Mouse (Mus musculus): ENCODE measurements at regions not wholly inside any gene's neighbourhood (a gene's known extent, or its start where the extent isn't known, plus 50 kb on each side); places are given as distances from the start of the nearest gene placed in this dataset.

DNA sequence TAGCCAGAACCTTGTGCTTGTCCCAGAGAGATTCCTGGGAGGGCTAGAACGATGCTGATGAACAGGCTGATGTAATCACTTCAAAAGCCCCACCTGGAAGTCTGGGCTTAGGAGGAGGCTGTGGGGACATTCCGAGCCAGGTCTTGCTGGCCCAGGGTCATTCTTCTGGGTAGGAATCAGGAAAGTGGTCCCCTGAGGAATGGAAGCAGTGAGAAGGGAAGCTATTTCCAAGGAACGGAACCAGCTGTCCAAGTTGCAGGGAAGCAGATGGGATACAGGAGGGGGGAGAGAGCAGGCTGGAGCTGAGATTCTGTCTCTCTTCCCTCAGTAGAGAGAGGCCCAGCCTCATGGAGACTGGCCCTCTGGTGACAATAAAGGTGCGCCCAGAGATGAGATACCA is 243.9 kb downstream of the Tcf7l2 start:
- DNase-seq (ENCODE audit: low spot score) = no peak

DNA sequence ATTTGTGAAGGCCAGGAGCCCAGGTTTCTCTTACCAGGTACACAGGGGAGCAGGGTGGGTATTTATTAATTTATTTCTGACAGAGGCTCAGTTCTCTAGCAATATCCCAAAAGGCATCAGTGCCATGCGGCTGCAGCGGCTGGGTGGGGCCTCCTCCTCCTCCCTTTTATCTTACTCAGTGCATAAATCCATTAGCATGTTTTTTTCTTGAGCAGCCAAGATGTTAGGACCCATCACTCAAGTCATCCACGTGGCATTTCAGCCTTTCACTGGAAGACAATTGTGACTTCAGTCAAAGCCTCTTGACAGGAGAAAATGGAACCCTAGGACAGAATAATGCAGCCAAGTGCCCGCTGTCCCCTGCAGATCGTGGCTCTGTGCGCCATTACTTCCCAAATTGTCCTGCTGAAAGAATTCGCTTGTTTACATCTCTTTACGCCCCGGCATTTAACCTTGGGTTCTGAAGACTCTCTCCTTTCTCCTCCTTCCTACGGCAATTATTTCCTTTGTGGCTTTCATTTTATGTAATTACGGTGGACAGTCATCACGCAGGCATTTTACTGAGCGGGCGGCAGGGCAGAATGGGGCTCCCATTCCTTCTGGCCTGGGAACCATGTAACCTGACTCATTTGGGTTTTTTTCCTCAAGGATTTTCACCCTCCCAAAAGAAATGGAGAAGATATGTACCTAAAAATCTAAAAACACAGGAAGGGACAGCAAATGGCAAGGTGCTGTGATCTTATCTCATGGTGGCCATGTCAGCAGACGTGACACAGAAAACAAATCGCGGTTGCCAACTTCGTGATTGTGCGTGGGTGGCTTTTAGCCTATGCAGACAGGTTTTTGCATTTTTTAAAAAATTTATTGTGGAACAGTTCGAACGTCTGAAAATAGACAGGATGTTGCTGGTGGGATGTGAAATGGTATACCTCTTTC is 250.4 kb downstream of the Tcf7l2 start:
- DNase-seq (ENCODE audit: low spot score) = no peak

DNA sequence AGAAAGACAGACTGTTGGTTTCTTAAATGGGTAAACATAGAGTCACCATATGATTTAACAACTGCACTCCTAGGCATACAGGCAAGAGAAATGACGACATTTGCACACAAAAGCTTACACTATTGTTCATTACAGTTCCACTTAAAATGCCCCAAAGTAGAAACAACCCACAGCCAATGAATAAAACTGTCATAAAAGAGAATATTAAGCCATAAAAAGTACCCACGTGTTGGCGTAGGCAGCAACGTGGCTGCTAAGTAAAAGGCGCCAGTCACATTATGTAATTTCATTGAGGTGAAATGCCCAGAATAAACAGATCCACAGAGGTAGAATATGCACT is 251.1 kb downstream of the Tcf7l2 start:
- no peak for DNase-seq (ENCODE audit: low spot score)

DNA sequence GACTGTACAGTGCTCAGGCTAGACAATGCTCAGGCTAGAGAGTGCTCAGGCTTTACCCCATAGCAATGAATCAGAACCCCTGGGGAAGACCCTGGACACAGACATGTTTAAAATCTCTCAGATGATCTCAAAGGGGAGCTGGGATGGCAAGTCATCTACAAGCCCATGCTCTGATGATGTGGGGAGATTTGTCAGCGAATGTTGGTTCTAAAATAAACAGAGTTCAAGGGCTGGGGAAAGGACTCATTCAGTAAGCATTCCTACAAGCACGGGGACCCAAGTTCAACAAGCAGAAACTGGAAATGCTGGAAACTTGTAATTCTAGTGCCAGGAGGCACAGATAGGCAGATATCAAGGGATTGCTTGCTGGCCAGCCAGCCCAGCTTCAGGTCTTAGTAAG is 254.1 kb downstream of the Tcf7l2 start:
- no peak for DNase-seq (ENCODE audit: low spot score)

DNA sequence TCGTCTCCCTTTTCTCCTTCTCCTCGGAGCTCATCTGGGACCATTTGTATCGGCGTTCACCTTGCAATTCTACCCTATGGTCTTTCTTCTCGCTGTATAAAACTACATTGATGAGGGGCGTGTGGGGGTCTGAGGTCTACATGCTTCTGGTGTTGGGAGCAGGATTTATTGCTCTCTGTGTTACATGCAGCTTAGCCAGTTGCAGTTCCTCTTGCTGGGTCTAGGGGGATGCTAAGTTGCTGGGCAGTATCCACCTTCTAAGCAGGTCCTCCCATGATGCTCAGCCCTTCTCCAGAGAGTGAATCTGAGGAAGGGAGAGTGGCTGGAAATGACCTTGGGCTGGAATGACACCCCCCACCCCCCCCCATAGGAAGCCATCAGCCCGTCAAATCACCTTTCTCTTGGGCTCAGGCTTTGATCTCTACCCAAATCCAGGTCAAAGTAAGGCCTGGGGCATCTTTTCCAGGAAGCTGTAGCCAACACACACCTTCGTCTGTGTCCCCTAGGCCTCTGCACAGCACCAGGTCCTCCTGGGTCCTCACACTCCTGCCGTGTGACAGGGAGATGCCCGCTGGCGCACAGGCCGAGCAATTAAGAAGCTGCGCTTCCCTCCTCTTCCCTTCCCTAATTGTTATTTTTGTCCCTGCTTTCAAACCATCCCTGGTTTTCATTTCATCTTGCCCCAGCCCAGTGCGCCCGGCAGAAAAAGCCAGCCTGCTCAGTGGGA is 257.0 kb downstream of the Tcf7l2 start:
- DNase-seq (ENCODE audit: low spot score) = no peak

DNA sequence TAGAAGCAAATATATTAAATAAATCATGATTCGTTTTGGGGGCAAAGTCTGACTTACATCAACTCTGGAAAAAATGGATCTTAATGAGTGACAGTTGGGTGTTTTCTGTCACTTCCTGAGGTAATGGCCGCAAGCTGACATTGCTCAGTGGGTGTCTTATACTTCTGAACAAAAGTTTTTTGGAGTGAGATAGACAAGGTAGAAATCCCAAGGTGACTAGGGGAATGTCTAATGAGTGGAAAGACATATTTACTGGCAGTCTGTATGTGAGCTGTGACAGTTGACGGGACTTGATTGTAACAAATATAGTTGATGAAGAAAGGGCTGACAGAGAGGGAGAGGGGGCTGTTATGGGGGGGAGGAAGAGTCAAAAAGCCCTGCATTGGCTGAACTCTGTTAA is 257.8 kb downstream of the Tcf7l2 start:
- DNase-seq (ENCODE audit: low spot score) = no peak

DNA sequence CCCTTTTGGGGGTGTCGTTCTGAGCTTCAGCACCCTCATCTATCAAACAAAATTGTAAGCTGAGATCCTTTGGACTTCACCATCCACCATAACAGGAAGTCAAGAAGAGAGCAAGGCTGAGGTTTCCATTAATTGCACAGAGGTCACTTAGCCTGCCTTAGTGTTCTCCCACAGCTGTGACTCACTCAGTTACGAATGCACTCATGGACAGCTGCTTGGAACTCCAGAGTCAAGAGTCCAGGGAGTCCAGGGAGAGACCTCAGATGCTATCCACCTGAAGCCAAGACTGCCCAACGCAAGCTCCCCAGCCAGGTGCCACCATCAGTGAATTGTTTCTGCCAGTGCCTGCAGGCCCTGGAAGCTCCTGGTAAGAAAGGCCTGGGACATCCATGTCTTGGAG is 259.8 kb downstream of the Tcf7l2 start:
- no peak for DNase-seq (ENCODE audit: low spot score)

DNA sequence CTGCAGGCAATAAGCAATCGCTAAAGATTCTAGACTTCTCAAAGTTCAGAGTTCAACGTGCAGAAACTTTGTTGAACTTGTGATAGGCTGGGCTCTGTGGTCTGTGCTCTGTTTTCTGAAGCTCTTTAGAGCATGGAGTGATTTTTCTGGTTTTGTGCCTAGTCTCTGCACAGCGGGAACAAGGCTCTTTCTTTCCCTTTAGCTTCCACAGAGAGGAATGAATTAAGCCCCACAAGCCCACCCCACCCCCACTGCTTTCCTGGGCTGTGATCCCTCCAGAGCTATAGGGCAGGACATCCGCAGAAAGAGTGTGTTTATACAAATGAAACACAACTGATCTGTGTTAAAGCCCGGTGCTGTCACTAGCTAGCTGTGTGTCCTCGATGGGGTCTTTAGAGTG is 264.3 kb downstream of the Tcf7l2 start:
- DNase-seq (ENCODE audit: low spot score) = no peak

DNA sequence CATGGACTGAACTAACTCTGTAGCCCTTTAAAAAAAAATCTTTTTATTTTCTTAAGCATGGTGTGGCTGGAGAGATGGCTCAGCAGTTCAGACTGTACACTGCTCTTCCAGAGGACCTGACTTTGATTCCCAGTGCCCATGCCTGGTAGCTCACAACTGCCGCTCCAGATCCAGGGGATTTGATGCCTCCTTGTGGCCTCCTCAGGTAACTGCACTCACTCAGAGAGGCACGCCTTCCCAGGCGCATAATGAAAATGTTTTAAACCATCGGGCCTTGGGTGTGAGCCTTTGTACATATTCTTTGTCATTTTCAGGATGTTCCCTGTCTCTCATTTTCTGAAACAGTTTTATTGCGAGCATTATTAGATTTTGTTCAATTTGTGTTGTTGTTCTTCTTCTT is 265.8 kb downstream of the Tcf7l2 start:
- no peak for DNase-seq (ENCODE audit: low spot score)

DNA sequence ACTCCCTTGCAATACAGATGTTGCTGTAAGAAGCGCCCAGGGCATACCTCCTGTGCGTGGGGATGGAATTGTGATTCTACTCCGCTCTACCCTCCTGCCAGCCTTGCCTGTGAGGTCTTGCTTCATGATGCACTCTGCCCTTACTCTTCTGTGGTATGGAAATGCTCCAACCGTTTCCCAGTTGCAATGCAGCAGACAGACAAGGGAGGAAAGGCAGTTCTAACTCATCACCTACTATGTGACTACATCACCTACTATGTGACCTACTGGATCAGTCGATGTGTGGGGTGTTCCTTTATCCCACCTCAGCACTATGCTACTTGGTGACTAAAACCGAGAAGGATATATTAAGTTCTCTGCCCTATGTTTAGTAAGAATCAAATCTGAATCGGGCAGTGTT is 269.1 kb downstream of the Tcf7l2 start:
- DNase-seq (ENCODE audit: low spot score) = no peak

DNA sequence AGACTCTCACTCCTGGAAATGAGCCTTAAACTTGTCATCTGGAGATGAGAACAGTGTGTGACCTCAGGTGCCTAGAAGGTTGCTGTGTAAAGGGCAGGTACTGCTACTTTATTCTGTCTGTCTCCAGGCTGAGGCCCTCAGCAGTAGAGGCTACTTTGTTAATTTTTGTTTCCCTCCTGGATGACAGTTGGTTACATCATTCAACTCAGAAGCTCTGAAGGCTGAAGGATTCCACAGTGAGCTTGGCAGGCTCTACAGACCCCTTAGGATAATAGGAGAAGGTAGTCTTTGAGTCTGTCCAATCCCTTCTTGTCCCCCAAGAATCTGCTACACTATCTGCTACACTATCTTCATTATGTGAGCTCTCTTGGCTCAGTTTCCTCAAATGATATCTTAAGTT is 269.7 kb downstream of the Tcf7l2 start:
- DNase-seq (ENCODE audit: low spot score) = no peak

DNA sequence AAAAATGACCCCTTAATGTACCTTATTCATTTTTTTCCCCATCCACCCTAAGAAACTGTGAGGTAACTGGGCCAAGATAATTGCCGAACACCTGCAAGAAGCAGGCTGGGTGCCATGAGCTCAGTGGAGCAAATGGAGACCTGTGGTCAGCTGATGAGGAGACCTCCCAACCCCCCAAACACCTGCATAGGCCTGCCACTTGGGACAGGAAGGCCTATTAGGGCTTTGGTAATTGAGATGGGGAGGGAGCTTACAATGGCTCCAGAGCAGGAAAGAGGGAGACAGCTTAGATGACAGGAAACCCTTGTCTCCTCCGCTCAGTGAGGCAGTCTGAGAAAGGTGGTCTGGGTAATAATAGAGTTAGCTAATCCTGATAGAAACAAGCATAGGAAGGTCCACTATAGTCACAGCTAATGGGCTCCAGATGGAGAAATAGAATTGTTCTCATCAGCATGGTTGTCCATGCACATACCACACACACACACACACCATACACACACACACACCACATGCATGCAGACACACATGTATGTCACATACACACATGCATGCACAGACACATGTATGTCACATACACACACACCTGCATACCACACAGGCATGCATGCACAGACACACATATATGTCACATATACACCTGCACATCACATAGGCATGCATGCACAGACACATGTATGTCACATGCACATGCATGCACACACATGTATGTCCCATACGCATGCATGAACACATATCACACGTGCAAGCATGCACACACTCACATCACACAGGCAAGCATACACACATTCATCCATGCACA is 270.2 kb upstream of the Habp2 start:
- no peak for DNase-seq (ENCODE audit: low spot score)

DNA sequence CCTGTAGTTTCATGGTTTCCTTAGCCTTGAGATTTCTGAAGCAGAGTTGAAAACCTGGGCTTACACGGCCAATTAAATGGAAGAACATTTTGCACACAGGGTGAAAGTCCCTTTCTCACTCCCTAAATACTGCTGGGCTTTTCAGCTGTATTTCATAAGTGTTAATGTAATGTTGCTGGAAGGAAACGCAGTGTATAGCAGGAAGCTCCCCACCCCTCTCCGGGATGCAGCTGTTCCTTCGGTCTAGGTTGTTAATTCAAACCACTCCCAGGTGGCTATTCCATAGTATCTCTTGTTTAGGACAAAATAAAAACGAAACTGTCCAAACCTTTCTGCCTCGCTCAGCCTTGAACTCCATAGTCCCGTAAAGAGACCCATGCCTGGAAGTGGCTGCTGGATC is 269.4 kb upstream of the Habp2 start:
- no peak for DNase-seq (ENCODE audit: low spot score)

DNA sequence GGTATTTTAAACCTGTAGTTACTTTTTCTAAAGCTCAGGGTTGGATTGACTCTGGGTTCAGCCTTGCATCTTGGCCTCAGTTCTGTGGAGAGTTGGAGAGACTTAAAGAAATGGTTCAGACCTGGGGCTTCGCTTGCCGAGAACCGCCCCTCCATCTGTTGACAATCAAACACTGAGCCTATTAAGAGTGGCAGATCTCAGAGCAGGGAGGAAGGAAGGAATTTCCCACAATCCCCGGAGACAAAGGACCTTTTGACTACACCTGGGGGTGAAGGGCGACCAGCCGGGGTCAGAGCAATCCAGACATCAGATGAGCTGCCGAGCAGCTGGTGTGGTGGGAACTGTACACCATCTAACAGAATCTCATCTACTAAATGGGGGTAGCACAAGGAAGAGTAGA is 267.8 kb upstream of the Habp2 start:
- DNase-seq (ENCODE audit: low spot score) = no peak

DNA sequence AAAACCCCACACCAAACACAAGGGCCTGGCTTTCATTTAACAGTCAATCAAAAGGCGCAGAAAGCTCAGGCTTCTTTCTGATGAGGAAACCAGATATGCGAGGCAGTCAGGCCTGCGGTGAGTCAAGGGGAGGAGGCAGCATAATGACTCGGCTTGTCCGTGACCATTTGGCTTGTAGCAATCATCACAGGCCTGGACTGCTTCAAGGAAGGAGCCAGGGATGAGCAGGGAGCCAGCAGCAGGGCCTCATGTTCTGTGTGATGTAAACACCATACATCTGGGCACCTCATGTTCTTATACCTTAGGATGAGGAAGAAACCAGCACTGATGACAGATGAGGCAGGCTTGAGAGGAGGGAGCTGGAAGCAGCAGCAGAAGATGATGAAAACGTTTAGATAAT is 264.6 kb upstream of the Habp2 start:
- DNase-seq (ENCODE audit: low spot score) = no peak

DNA sequence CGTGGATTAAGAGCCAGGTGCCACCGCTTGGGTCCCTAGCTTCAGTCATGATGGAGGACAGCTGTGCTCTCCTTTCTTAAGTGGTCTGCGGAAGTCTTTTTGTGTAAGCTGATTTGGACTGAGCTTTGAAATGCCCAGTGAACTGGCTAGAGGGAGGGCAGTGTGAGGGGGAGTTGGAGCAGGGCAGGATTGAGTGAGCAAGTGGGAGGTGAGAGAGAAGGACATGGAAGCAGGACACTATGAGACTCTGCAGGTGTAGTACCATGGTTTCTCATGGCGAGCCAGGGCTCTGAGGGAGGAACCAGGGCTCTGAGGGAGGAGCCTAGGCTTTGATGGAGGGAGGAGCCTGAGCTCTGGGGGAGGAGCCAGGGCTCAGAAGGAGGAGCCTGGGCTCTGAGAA is 262.3 kb upstream of the Habp2 start:
- no peak for DNase-seq (ENCODE audit: low spot score)

DNA sequence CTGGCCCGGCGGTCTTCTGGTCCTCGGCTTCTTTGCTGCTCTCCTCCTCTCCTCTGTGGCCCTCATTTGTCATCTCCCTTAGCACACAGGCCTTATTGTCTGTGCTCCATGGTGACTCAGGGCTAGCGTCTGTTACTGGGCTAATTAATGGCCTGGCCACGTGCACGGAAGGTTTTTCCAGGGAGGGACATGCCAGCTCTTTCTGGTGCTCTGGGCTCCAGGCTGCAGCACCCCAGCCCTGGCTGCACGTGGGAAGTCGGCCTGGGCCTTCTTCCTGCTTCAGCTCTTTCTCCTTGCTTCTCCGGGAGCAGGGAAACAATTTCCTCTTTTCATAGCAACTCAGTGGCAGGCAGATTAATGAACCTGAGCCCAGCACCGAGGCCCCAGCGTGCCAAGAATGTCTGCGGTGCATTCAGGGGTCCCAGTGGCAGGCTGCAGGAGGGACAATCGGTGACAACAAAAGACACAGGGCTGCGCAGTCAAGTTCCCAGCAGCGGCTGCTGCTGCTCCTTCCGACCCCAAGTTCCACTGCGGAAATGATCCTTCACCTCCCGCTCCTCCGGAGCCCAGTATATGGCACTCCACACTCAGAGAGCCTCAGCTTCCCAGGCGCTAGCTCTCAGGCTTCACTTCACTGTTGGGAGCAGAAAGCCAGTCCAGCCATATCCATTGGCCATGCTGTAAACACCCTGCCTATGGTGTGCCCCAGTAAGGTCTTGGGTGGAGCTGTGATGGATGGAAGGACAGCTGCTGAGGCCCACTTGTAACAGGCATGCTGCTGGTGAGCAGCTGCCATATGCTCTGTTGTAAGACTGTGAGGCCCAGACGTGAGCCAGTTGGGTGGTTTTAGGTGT is 257.3 kb upstream of the Habp2 start:
- no peak for DNase-seq (ENCODE audit: low spot score)

DNA sequence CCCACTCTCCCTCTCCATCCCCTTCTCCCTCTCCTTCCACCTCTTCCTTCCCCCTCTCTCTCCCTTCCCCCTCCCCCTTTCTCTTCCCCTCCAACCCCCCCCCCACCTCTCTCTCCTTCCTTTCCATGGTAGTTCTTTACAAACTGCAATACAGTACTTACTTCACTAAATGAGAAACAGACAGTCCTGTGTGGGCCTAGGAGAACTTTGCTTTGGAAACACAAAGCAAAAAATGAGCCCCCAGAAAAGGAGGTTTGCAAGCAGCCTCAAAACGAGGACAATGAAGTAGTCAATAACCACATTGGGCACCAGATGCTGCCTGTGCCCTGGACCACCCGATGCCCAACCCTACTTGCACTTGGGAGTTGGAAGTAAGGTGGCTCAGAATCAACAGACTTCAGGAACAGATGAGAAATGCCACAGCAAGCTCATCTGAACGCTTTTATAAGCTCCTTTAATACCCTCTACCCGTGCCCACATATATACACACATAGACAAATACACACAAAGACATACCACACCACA is 256.5 kb upstream of the Habp2 start:
- DNase-seq (ENCODE audit: low spot score) = no peak

DNA sequence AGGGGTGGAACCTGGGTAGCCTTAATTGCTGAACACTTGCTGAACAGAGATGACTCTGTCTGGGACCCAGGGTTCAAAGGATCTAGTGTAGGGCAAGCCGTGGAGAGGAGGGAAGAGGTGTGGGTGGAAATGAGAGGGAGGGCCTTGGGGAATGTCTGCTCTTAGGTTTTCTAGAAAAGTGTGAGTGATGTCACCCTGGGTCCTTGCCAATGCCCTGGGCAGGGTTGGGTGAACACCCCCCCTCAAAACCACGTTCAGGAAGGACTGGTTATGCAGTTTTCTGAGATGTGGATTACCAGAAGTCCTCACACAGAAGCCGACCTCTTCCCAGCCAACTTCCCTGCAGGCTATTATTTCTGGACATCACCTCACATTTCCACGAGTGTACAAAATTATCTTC is 252.4 kb upstream of the Habp2 start:
- DNase-seq (ENCODE audit: low spot score) = no peak

DNA sequence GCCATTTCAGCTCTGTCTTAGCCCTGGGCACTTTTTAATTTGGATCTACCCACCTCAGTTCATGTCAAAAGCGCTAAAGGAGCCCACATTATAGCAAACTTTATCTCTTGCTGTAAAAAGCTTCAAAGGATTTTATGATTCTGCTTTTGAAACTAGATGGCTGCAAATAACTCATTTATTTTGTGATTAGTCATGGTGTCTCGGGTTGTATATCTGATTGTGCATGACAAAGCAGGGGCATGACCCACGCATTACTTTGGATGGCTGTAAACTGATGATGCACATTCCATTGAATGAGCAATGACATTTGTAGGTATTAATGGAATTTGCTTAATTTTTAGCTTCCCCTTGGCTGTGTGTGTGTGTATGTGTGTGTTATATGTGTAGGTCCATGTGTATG is 249.4 kb upstream of the Habp2 start:
- DNase-seq (ENCODE audit: low spot score) = no peak

DNA sequence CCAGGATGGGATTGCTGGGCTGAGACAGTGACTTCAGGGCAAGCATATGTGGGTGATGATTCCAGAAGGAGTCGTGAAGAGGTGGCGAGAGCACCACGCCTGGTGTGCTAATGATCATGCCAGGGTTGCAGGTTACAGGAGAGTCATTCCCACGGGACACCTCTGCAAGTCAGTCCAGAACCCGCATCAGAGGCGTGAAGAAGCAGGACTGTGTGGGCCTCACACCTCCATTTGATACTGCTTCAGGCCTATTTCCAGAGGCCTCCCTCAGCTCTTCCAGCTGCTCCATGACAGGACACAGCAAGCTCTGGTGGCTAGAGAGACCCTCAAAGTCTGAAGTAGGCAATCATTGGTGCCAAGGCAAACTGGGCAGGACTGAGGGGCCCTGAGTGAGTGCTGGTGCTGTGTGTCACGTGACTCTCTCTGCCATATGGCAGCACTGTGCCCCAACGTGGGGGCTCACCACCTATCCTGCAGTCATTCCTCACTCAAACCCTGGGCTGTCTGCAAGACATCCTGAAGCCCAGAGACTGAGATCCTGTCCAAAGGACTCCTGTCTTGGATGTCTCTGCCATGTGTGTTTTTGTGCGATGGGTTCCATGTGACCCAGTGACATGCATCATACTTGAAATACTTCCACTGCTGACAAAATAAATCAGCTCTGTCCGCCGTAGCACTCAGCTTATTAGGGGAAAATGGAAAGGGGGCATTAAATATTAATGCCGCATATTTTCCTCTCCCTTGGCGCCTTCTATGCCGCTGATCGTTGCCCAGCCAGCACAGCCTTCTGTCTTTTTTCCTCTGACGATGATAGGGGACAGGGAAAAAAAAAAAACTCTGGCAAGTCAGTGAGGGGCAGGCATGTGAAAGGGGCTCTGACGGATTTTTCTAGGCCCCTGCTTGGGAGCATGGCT is 247.6 kb upstream of the Habp2 start:
- DNase-seq (ENCODE audit: low spot score) = no peak
